Mouse (Mus musculus) adrenal gland, postnatal 10 days (tissue): Measurements from ENCODE around the gene H2-T23. TPM values are rescaled to one million over a fixed set of nuclear protein-coding genes. Genes with fewer than 3 reads are reported as not detected.
"Not testable (repeated sequence)": the region's sequence is repeated elsewhere in the genome, so short reads cannot be mapped to it uniquely, and the experiment has no call there.

Source experiments
- DNase-seq: peaks from one replicate; pipeline ENCODE4 v3.0.0; 2021; ENCODE audit warnings: mixed read lengths
- long read RNA-seq, 2 experiments: library from polyadenylated mRNA; stranded (forward); transcript quantifications; one replicate each; pipeline ENCODE4 v2.0.0; 2021
- total RNA-seq, 2 experiments: library from RNA; stranded (reverse); gene quantifications; 2 replicates each; pipeline ENCODE4 v1.2.3; 2021

H2-T23 gene
- total RNA-seq = 10 to 100 TPM; 55.7 to 82.7 TPM
- long read RNA-seq, experiment 1, transcript H2-T23-201 (7 exons, 1,472 nt) = major isoform, 152 of 225 reads
- long read RNA-seq, experiment 1, partial matches to known transcripts = 64 of 225 reads
- long read RNA-seq, experiment 1, other reads (novel, unspliced or antisense) = 9 of 225 reads
- long read RNA-seq, experiment 2, transcript H2-T23-201 (7 exons, 1,472 nt) = major isoform, 24 of 38 reads
- long read RNA-seq, experiment 2, partial matches to known transcripts = 11 of 38 reads
- long read RNA-seq, experiment 2, other reads (novel, unspliced or antisense) = 2 of 38 reads

GRCm38 (mm10) chr17:36032351-36032875, at the start of gene H2-T23:
TSS of gene H2-T23 (minus strand) at chr17:36032855.
- DNase-seq = peak; percentile 74

GRCm38 (mm10) chr17:36081901-36082300, 49.2 kb upstream of the H2-T23 start:
- not testable (repeated sequence) for DNase-seq

GRCm38 (mm10) chr17:36060829-36061228, 28.2 kb upstream of the H2-T23 start:
- peak; percentile 93 for DNase-seq

- not testable (repeated sequence) for DNase-seq
Observed at GRCm38 (mm10) chr17:36058362-36058761, 25.7 kb upstream of the H2-T23 start, which contains the start of gene Gm11127. TSS of gene Gm11127 (minus strand) at chr17:36058371.

GRCm38 (mm10) chr17:36057927-36058326, 25.3 kb upstream of the H2-T23 start:
- not testable (repeated sequence) for DNase-seq

- DNase-seq = no peak
Observed at GRCm38 (mm10) chr17:36043286-36043685, 10.6 kb upstream of the H2-T23 start.

- DNase-seq = peak; percentile 76
Observed at GRCm38 (mm10) chr17:36042610-36043169, 10.0 kb upstream of the H2-T23 start, which contains the start of the genes H2-T22 and Gm6034. TSS of gene H2-T22 (minus strand) at chr17:36042747. TSS of gene Gm6034 (plus strand) at chr17:36042961.

- peak; percentile 36 for DNase-seq
Observed at GRCm38 (mm10) chr17:36042055-36042454, 9.4 kb upstream of the H2-T23 start.

- DNase-seq = not testable (repeated sequence)
Observed at GRCm38 (mm10) chr17:36040604-36041003, 7.9 kb upstream of the H2-T23 start.

GRCm38 (mm10) chr17:36036126-36036525, 3.5 kb upstream of the H2-T23 start:
- not testable (repeated sequence) for DNase-seq

- peak; percentile 78 for DNase-seq
Observed at GRCm38 (mm10) chr17:36035010-36035638, 2.5 kb upstream of the H2-T23 start.

- not testable (repeated sequence) for DNase-seq
Observed at GRCm38 (mm10) chr17:36034524-36034923, 1.9 kb upstream of the H2-T23 start.

- peak; percentile 50 for DNase-seq
Observed at GRCm38 (mm10) chr17:36031583-36032331, 898 bp downstream of the H2-T23 start.

GRCm38 (mm10) chr17:36030703-36031582, 1.7 kb downstream of the H2-T23 start:
- DNase-seq = peak; percentile 27

GRCm38 (mm10) chr17:36030046-36030702, 2.5 kb downstream of the H2-T23 start:
- DNase-seq = not testable (repeated sequence)

GRCm38 (mm10) chr17:36028879-36029619, 3.6 kb downstream of the H2-T23 start:
- no peak for DNase-seq

- DNase-seq = no peak
Observed at GRCm38 (mm10) chr17:36027663-36028062, 5.0 kb downstream of the H2-T23 start.

- DNase-seq = no peak
Observed at GRCm38 (mm10) chr17:36025901-36026300, 6.8 kb downstream of the H2-T23 start.

GRCm38 (mm10) chr17:36025197-36025596, 7.5 kb downstream of the H2-T23 start:
- no peak for DNase-seq
